ENCODE assay signal across 27 mouse cellular contexts in the genomic region with DNA sequence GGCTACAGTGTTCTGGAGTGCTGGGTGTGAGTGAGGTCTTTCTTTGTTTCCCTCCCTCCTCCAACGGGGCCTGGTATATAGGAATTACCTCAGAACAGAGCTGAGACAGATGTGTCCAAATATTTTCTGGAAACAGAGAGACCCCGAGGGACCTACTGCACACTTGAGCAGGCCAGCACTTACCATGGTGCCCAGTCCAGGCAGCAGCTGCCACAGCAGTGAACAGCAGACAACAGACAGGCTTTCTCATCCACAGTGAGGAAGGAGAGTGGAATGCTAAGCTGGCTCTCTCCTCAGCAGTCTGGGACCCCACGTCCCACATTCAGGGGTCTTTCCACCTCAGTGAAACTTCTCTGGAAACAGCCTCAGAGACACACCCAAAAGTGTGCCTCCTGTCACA.
DNase-seq lines count a peak whose midpoint lies in the region; ATAC-seq and TF ChIP-seq lines count a peak whose summit lies in the region.
"Had no signal": no experiment of that assay in that cellular context is flagged by ENCODE, and none has a peak within 500 bp of the region (broad histone marks: within the 10 kb centered on the region; RNA-seq: fewer than 3 reads in every experiment).

No protein-coding gene starts in this region.

- H3K27me3 ChIP-seq in heart, embryonic 10.5 days (ENCODE audit: insufficient read depth, poor library complexity, severe bottlenecking): no peaks in the 10 kb centered on the region
- H3K27me3 ChIP-seq in midbrain, embryonic 15.5 days (replicated peaks): no peaks in the 10 kb centered on the region
- H3K27me3 ChIP-seq in midbrain, embryonic 10.5 days (ENCODE audit: low read depth, poor library complexity, severe bottlenecking): no peaks in the 10 kb centered on the region
- no peaks in the 10 kb centered on the region for H3K27me3 ChIP-seq in hindbrain, embryonic 14.5 days (ENCODE audit: control insufficient read depth, insufficient read depth, low read length)
- no peaks in the 10 kb centered on the region for H3K27me3 ChIP-seq in forebrain, postnatal 0 days (ENCODE audit: insufficient read depth, low read length)
- H3K27me3 ChIP-seq: heart, embryonic 13.5 days; intestine, embryonic 15.5 days; limb, embryonic 12.5 days; lung, embryonic 15.5 days; midbrain, embryonic 12.5 days; Patski had no signal

- no peaks in the 10 kb centered on the region for H3K36me3 ChIP-seq in heart, embryonic 10.5 days
- no peaks in the 10 kb centered on the region for H3K36me3 ChIP-seq in midbrain, embryonic 15.5 days (replicated peaks)
- no peaks in the 10 kb centered on the region for H3K36me3 ChIP-seq in midbrain, embryonic 10.5 days
- no peaks in the 10 kb centered on the region for H3K36me3 ChIP-seq in hindbrain, embryonic 14.5 days (replicated peaks; ENCODE audit: control insufficient read depth, insufficient read depth)
- H3K36me3 ChIP-seq in forebrain, postnatal 0 days (ENCODE audit: insufficient read depth): no peaks in the 10 kb centered on the region
- H3K36me3 ChIP-seq: heart, embryonic 13.5 days; intestine, embryonic 15.5 days; limb, embryonic 12.5 days; lung, embryonic 15.5 days; midbrain, embryonic 12.5 days had no signal

- WGBS in heart, embryonic 10.5 days: 69% methylated on average over 3 of the region's 3 CpGs
- WGBS in midbrain, embryonic 15.5 days: 55% methylated on average over 3 of the region's 3 CpGs
- WGBS in midbrain, embryonic 10.5 days: 70% methylated on average over 3 of the region's 3 CpGs
- WGBS in hindbrain, embryonic 14.5 days: 54% methylated on average over 3 of the region's 3 CpGs
- 59% methylated on average over 3 of the region's 3 CpGs for WGBS in forebrain, postnatal 0 days

- no peaks in the 10 kb centered on the region for H3K9me3 ChIP-seq in heart, embryonic 10.5 days
- no peaks in the 10 kb centered on the region for H3K9me3 ChIP-seq in midbrain, embryonic 15.5 days
- no peaks in the 10 kb centered on the region for H3K9me3 ChIP-seq in midbrain, embryonic 10.5 days (replicated peaks)
- no peaks in the 10 kb centered on the region for H3K9me3 ChIP-seq in hindbrain, embryonic 14.5 days (ENCODE audit: control insufficient read depth, low read length)
- H3K9me3 ChIP-seq in forebrain, postnatal 0 days (ENCODE audit: low read length): no peaks in the 10 kb centered on the region
- H3K9me3 ChIP-seq: heart, embryonic 13.5 days; intestine, embryonic 15.5 days; limb, embryonic 12.5 days; lung, embryonic 15.5 days; midbrain, embryonic 12.5 days had no signal

- no peak overlapping the region for H3K4me3 ChIP-seq in heart, embryonic 10.5 days
- no peak overlapping the region for H3K4me3 ChIP-seq in midbrain, embryonic 15.5 days
- H3K4me3 ChIP-seq in midbrain, embryonic 10.5 days: no peak overlapping the region
- no peak overlapping the region for H3K4me3 ChIP-seq in hindbrain, embryonic 14.5 days (replicated peaks; ENCODE audit: low read length)
- H3K4me3 ChIP-seq in forebrain, postnatal 0 days (ENCODE audit: low read depth, low read length): no peak overlapping the region
- H3K4me3 ChIP-seq: gastrocnemius, adult 2 months; heart, adult 2 months; heart, embryonic 13.5 days; intestine, embryonic 15.5 days; limb, embryonic 12.5 days; lung, embryonic 15.5 days; midbrain, embryonic 12.5 days had no signal

- ATAC-seq in midbrain, embryonic 15.5 days (replicated peaks): 0 out of 2 replicates have a peak, but pooled peaks have one; percentile 42
- ATAC-seq in hindbrain, embryonic 14.5 days (ENCODE audit: low FRiP score): peak; percentile 40; the same call in 1 of the 2 replicates
- no peak for ATAC-seq in forebrain, postnatal 0 days
- ATAC-seq: forebrain, embryonic 14.5 days; intestine, embryonic 15.5 days; Patski had no signal

- DNase-seq in heart, adult 11 months: peak; percentile 19
- no peak for DNase-seq in heart, embryonic 10.5 days (ENCODE audit: low spot score)
- DNase-seq in midbrain, embryonic 10.5 days (ENCODE audit: low spot score): no peak
- no peak for DNase-seq in hindbrain, embryonic 14.5 days (ENCODE audit: low spot score)
- no peak for DNase-seq in forebrain, postnatal 0 days
- DNase-seq in frontal cortex, postnatal 36 days (ENCODE audit: low spot score in 2 of 2): no peak
- DNase-seq: adrenal gland, postnatal 10 days; cerebellum, adult 9-10 months; gastrocnemius, adult 2 months; gastrocnemius, postnatal 36 days; heart, adult 2 months; heart, postnatal 10 days; kidney, adult 2 months; kidney, postnatal 4 days; layer of hippocampus, adult 9-11 months; right cerebral cortex, postnatal 4 days; thymus, adult 2 months; thymus, postnatal 36 days had no signal

- no peak overlapping the region for H3K4me2 ChIP-seq in midbrain, embryonic 15.5 days
- H3K4me2 ChIP-seq in hindbrain, embryonic 14.5 days (replicated peaks): no peak overlapping the region
- no peak overlapping the region for H3K4me2 ChIP-seq in forebrain, postnatal 0 days (ENCODE audit: low read depth)
- H3K4me2 ChIP-seq: heart, embryonic 13.5 days; intestine, embryonic 15.5 days; limb, embryonic 12.5 days; lung, embryonic 15.5 days; midbrain, embryonic 12.5 days had no signal

- H3K9ac ChIP-seq in midbrain, embryonic 15.5 days: no peak overlapping the region
- H3K9ac ChIP-seq in hindbrain, embryonic 14.5 days: no peak overlapping the region
- H3K9ac ChIP-seq in forebrain, postnatal 0 days: no peak overlapping the region
- H3K9ac ChIP-seq: heart, embryonic 13.5 days; intestine, embryonic 15.5 days; limb, embryonic 12.5 days; lung, embryonic 15.5 days; midbrain, embryonic 12.5 days had no signal

- TF ChIP-seq CTCF in forebrain, postnatal 0 days (IDR thresholded peaks at IDR 0.05; ENCODE audit: low read depth): no peak

- H3K4me1 ChIP-seq in heart, embryonic 10.5 days: no peaks in the 10 kb centered on the region
- H3K4me1 ChIP-seq in midbrain, embryonic 15.5 days: no peaks in the 10 kb centered on the region
- H3K4me1 ChIP-seq in midbrain, embryonic 10.5 days: no peaks in the 10 kb centered on the region
- H3K4me1 ChIP-seq in hindbrain, embryonic 14.5 days (replicated peaks; ENCODE audit: control insufficient read depth, insufficient read depth, low read length): no peaks in the 10 kb centered on the region
- H3K4me1 ChIP-seq in forebrain, postnatal 0 days (ENCODE audit: insufficient read depth): no peaks in the 10 kb centered on the region
- H3K4me1 ChIP-seq: heart, embryonic 13.5 days; intestine, embryonic 15.5 days; limb, embryonic 12.5 days; lung, embryonic 15.5 days; midbrain, embryonic 12.5 days had no signal

- no peak overlapping the region for H3K27ac ChIP-seq in heart, embryonic 10.5 days
- H3K27ac ChIP-seq in midbrain, embryonic 15.5 days: no peak overlapping the region
- H3K27ac ChIP-seq in midbrain, embryonic 10.5 days (replicated peaks): no peak overlapping the region
- H3K27ac ChIP-seq in hindbrain, embryonic 14.5 days: no peak overlapping the region
- H3K27ac ChIP-seq in forebrain, postnatal 0 days (ENCODE audit: low read depth, low read length): no peak overlapping the region
- H3K27ac ChIP-seq: gastrocnemius, adult 2 months; heart, adult 2 months; heart, embryonic 13.5 days; intestine, embryonic 15.5 days; kidney, postnatal 0 days; limb, embryonic 12.5 days; lung, embryonic 15.5 days; midbrain, embryonic 12.5 days had no signal
